Mouse (Mus musculus) erythroblast, embryonic 14.5 days (primary cell): ENCODE data around the gene H2-DMb1. TPM values are rescaled to one million over a fixed set of nuclear protein-coding genes. Genes with fewer than 3 reads are reported as not detected.

Experiments used
- H3K27me3 ChIP-seq: 2 replicates; pipeline ENCODE4 v1.6.1; 2012; ENCODE audit warnings: inconsistent platforms; ENCODE audit not compliant: control insufficient read depth
- H3K36me3 ChIP-seq: 2 replicates; pipeline ENCODE4 v1.6.1; 2012; ENCODE audit warnings: mild to moderate bottlenecking, inconsistent platforms; ENCODE audit not compliant: control insufficient read depth
- H3K4me1 ChIP-seq: 2 replicates; pipeline ENCODE4 v1.6.1; 2012; ENCODE audit warnings: inconsistent platforms; ENCODE audit not compliant: control insufficient read depth
- H3K4me3 ChIP-seq: replicated peaks from 2 replicates; pipeline ENCODE3; 2012; ENCODE audit warnings: moderate library complexity, mild to moderate bottlenecking, inconsistent platforms
- H3K9me3 ChIP-seq: 2 replicates; pipeline ENCODE4 v1.6.1; 2012; ENCODE audit warnings: low read length, inconsistent platforms, mixed read lengths; ENCODE audit not compliant: control insufficient read depth
- GATA1 ChIP-seq: IDR thresholded peaks from 2 replicates; pipeline ENCODE4 v1.6.1; 2012; ENCODE audit warnings: low read length, inconsistent platforms, mixed read lengths
- TAL1 ChIP-seq: IDR thresholded peaks from 3 replicates; pipeline ENCODE4 v1.6.1; 2012; ENCODE audit warnings: low read length, inconsistent platforms, mixed read lengths
- polyA plus RNA-seq: library from polyadenylated mRNA; stranded (reverse); fragments of >175 nt; gene quantifications from 2 replicates; pipeline ENCODE4 v1.2.3, GENCODE M21; 2012

H2-DMb1 gene
- polyA plus RNA-seq, 1 experiment: not detected

DNA sequence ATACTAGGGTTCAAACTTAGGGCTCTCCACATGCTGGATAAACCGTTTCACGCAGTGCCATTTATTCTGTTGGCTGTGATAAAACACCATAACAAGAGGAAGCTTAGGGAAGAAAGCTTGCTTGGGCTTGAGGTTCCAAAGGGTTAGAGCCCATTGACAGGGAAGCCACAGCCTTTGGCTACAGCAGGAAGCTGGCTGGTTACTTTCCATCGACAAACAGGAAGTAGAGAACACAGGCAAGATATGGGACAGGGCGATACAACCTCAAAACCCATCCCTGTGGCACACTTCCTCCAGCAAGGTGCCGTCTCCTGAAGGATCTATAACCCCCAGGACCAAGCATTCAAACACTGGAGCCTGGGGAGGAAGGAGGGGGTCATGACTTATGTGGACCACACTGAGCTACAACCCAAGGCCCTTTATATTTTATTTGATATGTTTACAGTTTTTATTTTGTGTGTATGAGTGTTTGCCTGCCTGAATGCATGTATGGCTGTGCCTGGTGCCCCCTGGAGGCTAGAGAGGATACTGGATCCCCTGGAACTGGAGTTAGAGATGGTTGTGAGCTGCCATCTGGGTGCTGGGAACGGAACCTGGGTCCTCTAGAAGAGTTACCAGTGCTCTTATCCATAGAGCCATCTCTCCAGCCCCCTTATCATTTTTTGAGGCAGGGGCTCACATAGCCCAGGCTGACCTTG lies 12.3 kb downstream of the H2-DMb1 start:
- Histone ChIP-seq H3K36me3 (no peaks in the 10 kb centered on the region), H3K4me1 (no peaks in the 10 kb centered on the region), H3K4me3 (no peak overlapping the region), H3K27me3 (peaks cover 4% of the 10 kb centered on the region; the same call in 1 of the 2 replicates), H3K9me3 (peaks cover 8% of the 10 kb centered on the region)
- TF ChIP-seq GATA1: no peak
- TF ChIP-seq TAL1: no peak

DNA sequence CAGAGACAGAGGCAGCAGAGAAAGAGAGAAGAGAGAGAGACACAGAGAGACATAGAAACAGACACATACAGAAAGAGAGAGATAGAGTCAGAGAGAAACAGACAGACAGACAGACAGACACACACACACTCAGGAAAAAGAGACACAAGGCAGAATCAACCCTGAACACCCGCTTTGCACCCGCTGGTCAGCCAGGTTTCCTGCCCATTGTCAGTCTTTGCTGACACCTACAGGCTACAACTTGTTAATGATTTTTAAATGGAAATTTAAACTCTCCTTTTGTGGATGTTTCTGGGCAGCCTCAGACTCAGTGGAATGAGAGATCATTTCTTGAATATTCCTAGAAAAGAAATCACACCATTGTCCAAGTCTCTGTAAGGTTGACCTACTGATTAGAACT lies 16.4 kb downstream of the H2-DMb1 start:
- peaks cover 12% of the 10 kb centered on the region for H3K9me3 ChIP-seq
- H3K36me3 ChIP-seq: no peaks in the 10 kb centered on the region
- H3K27me3 ChIP-seq: peaks cover 7% of the 10 kb centered on the region
- no peak overlapping the region for H3K4me3 ChIP-seq
- H3K4me1 ChIP-seq: peaks cover 4% of the 10 kb centered on the region; the same call in 1 of the 2 replicates
- TF ChIP-seq GATA1 (no peak), TAL1 (no peak)

- peaks cover 4% of the 10 kb centered on the region; the same call in 1 of the 2 replicates for H3K4me1 ChIP-seq
- H3K27me3 ChIP-seq: peaks cover 7% of the 10 kb centered on the region
- no peaks in the 10 kb centered on the region for H3K36me3 ChIP-seq
- peaks cover 11% of the 10 kb centered on the region for H3K9me3 ChIP-seq
- H3K4me3 ChIP-seq: no peak overlapping the region
- TF ChIP-seq GATA1 (no peak), TAL1 (no peak)
Observed at GRCm38 (mm10) chr17:34170487-34170876, 17.6 kb downstream of the H2-DMb1 start.

DNA sequence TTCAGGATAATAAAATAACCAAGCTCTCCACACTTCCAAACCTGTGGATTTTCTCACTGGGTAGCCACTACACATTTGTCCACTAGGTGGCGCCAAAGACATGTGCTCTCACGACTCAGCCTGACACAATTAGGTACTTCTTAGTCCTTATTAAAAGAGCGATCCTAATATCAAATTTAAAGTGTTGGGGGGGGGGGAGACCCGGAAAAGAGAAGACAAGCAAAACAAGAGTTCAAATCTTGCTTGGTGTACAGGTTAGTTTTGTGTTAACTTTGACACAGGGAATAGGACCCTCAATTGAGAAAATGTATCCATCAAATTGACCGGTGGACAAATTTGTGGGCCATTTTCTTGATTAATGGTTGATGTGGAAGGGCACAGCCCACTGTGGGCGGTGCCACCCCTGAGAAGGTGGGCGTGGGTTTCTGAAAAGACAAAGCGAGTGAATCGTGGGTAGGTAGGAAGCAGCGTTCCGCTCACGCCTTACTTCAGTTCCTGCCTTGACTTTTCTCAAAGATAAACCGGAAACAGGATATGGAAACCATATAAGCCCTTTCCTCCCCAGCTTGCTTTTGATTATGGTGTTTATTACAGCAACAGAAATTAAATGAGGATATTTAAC lies 18.1 kb downstream of the H2-DMb1 start:
- Histone ChIP-seq H3K4me1 (peaks cover 4% of the 10 kb centered on the region; the same call in 1 of the 2 replicates), H3K9me3 (peaks cover 8% of the 10 kb centered on the region), H3K36me3 (no peaks in the 10 kb centered on the region), H3K27me3 (peaks cover 7% of the 10 kb centered on the region), H3K4me3 (no peak overlapping the region)
- TF ChIP-seq TAL1 (no peak), GATA1 (no peak)

DNA sequence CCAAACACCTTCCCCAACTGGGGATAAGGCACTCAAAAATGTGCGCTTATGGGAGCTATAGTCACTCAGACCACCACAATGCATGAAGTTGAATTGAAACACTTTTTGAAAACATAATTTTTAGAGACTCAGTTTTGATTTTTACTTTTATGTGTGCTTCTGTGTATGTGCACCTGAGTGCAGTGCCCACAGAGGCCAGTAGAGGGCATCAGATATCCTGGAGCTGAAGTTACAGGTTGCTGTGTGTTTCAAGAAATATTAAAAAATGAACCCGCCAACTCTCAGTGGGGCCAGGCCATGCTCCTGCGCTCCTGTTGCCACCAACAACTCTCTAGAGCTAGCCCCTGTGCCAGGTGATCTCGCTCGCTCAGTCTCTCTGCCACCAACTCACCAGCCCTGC lies 19.7 kb downstream of the H2-DMb1 start:
- no peaks in the 10 kb centered on the region for H3K36me3 ChIP-seq
- H3K4me3 ChIP-seq: no peak overlapping the region
- TF ChIP-seq GATA1 (no peak), TAL1 (no peak)
- peaks cover 4% of the 10 kb centered on the region; the same call in 1 of the 2 replicates for H3K4me1 ChIP-seq
- H3K9me3 ChIP-seq: peaks cover 19% of the 10 kb centered on the region
- H3K27me3 ChIP-seq: peaks cover 7% of the 10 kb centered on the region

- Histone ChIP-seq H3K9me3 (peaks cover 20% of the 10 kb centered on the region), H3K4me1 (peaks cover 4% of the 10 kb centered on the region; the same call in 1 of the 2 replicates), H3K36me3 (no peaks in the 10 kb centered on the region), H3K4me3 (no peak overlapping the region), H3K27me3 (peaks cover 3% of the 10 kb centered on the region)
- TF ChIP-seq GATA1: no peak
Observed at GRCm38 (mm10) chr17:34174075-34174474, 21.2 kb downstream of the H2-DMb1 start.

- Histone ChIP-seq H3K36me3 (no peaks in the 10 kb centered on the region), H3K9me3 (peaks cover 18% of the 10 kb centered on the region), H3K4me1 (no peaks in the 10 kb centered on the region), H3K27me3 (peaks cover 3% of the 10 kb centered on the region), H3K4me3 (no peak overlapping the region)
- no peak for TF ChIP-seq GATA1
- no peak for TF ChIP-seq TAL1
Observed at GRCm38 (mm10) chr17:34177179-34177578, 24.3 kb downstream of the H2-DMb1 start.

- TF ChIP-seq GATA1: no peak
- no peak for TF ChIP-seq TAL1
- Histone ChIP-seq H3K4me3 (no peak overlapping the region), H3K36me3 (no peaks in the 10 kb centered on the region), H3K27me3 (peaks cover 7% of the 10 kb centered on the region), H3K9me3 (peaks cover 12% of the 10 kb centered on the region), H3K4me1 (peaks cover 3% of the 10 kb centered on the region; the same call in 1 of the 2 replicates)
Observed at GRCm38 (mm10) chr17:34179019-34179418, 26.1 kb downstream of the H2-DMb1 start.

GRCm38 (mm10) chr17:34179913-34180859 lies 27.3 kb downstream of the H2-DMb1 start:
- Histone ChIP-seq H3K4me3 (no peak overlapping the region), H3K27me3 (peaks cover 11% of the 10 kb centered on the region), H3K4me1 (peaks cover 3% of the 10 kb centered on the region; the same call in 1 of the 2 replicates), H3K9me3 (peaks cover 12% of the 10 kb centered on the region), H3K36me3 (no peaks in the 10 kb centered on the region)
- TF ChIP-seq GATA1 (no peak), TAL1 (no peak)
